Comparison of ENCODE assay signal across 8 mouse cellular contexts in genomic region chr3:120983556-120984270, GRCm38 (mm10).
DNase-seq lines count a peak whose midpoint lies in the region; ATAC-seq lines count a peak whose summit lies in the region.

No protein-coding gene starts in this region.

- H3K4me1 ChIP-seq in forebrain, embryonic 10.5 days, result peaks cover 25% of the 10 kb centered on the region
- peaks cover 6% of the 10 kb centered on the region for H3K4me1 ChIP-seq in neural tube, embryonic 12.5 days

- no peaks in the 10 kb centered on the region for H3K9me3 ChIP-seq in forebrain, embryonic 10.5 days
- no peaks in the 10 kb centered on the region for H3K9me3 ChIP-seq in neural tube, embryonic 12.5 days

- peak overlapping the region; percentile 72; the same call in 1 of the 2 replicates for H3K27ac ChIP-seq in forebrain, embryonic 10.5 days
- H3K27ac ChIP-seq in neural tube, embryonic 12.5 days, result no peak overlapping the region

- no peak overlapping the region for H3K4me3 ChIP-seq in forebrain, embryonic 10.5 days
- no peak overlapping the region for H3K4me3 ChIP-seq in neural tube, embryonic 12.5 days

- peak; percentile 72 for ATAC-seq in neural tube, embryonic 12.5 days (ENCODE audit: low FRiP score, low read depth)

- H3K27me3 ChIP-seq in forebrain, embryonic 10.5 days (ENCODE audit: poor library complexity, severe bottlenecking), result peaks cover 37% of the 10 kb centered on the region
- H3K27me3 ChIP-seq in neural tube, embryonic 12.5 days (replicated peaks), result no peaks in the 10 kb centered on the region

- H3K4me2 ChIP-seq in neural tube, embryonic 12.5 days (replicated peaks), result peak overlapping the region; percentile 34; the same call in 1 of the 2 replicates

- DNase-seq in cerebellum, adult 11 months, result peak; percentile 42
- DNase-seq in forebrain, embryonic 10.5 days (ENCODE audit: extremely low spot score, low spot score), result peak; percentile 21
- peak; percentile 26 to 69 for DNase-seq in layer of hippocampus, postnatal 14 days (ENCODE audit: low spot score in 2 of 2)
- DNase-seq in adrenal gland, postnatal 25 days, result no peak
- DNase-seq in lung, postnatal 36 days, result no peak
- DNase-seq in adrenal gland, adult (ENCODE audit: inconsistent age in 2 of 2, low spot score in 1 of 2), result no peak
- no peak for DNase-seq in adrenal gland, adult 8-10 months

- no peaks in the 10 kb centered on the region for H3K36me3 ChIP-seq in forebrain, embryonic 10.5 days (replicated peaks)
- no peaks in the 10 kb centered on the region for H3K36me3 ChIP-seq in neural tube, embryonic 12.5 days

- no peak overlapping the region for H3K9ac ChIP-seq in neural tube, embryonic 12.5 days

- WGBS in forebrain, embryonic 10.5 days, result 48% methylated on average over 17 of the region's 17 CpGs
- WGBS in neural tube, embryonic 12.5 days, result 43% methylated on average over 17 of the region's 17 CpGs

Comparison
In these comparisons a context has a peak if more than half of its experiments do, and no peak if none do; other contexts are left out.
1. DNase-seq: peak in cerebellum, adult 11 months (single experiment), forebrain, embryonic 10.5 days (single experiment) and layer of hippocampus, postnatal 14 days (2 of 2); none in adrenal gland, postnatal 25 days (single experiment), lung, postnatal 36 days (single experiment), adrenal gland, adult (0 of 2) and adrenal gland, adult 8-10 months (single experiment).